Mouse (Mus musculus): ENCODE results near the gene 2310022B05Rik.

GRCm38 (mm10) chr8:124677486-124677885 is 14.3 kb upstream of the 2310022B05Rik start:
- TF ChIP-seq CTCF (IDR thresholded peaks at IDR 0.05; ENCODE audit: low read depth, low read length) (peak; percentile 98), POLR2A (IDR thresholded peaks at IDR 0.05; ENCODE audit: insufficient read depth, low read length) (no peak), EP300 (IDR thresholded peaks at IDR 0.05; ENCODE audit: insufficient read depth, low read depth, low read length) (0 out of 2 replicates have a peak, but pooled peaks have one; percentile 17)

All from ES-Bruce4 (cell line).